Mouse (Mus musculus) bone marrow, adult 2 months (tissue): ENCODE measurements around the gene Chst8.

Experiments used
- CTCF ChIP-seq: fragments of 200-500 bp; IDR thresholded peaks from 2 replicates; pipeline ENCODE4 v1.5.1; 2011; ENCODE audit warnings: low read length, control low read depth; ENCODE audit not compliant: control insufficient read depth, insufficient read depth
- POLR2A ChIP-seq: fragments of 200-500 bp; IDR thresholded peaks from 2 replicates; pipeline ENCODE4 v1.6.1; 2011; ENCODE audit warnings: low read depth, mild to moderate bottlenecking, control low read depth, low read length, borderline replicate concordance; ENCODE audit not compliant: control insufficient read depth

DNA sequence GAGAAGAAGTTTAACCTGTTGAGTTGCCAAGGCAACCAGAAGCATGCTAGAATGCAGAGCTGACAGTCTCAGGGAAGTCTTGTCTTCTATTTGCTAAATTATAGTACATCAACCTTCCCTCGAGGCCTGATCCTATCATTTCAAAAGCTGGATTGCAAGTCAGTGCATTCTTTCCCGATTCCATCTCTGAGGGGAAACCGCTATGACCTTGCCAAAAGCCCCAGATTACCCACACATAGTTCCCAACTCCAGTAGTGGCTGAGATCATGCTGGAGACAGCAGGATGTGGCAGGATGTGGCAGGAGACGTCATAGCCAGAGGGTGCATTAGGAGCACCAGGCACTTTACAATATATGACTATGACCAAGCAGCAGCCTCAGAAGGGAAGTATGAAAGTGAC, 87.3 kb downstream of the Chst8 start:
- TF ChIP-seq CTCF (no peak), POLR2A (no peak)
